Mouse (Mus musculus): ENCODE data around the gene Nedd9.

DNA sequence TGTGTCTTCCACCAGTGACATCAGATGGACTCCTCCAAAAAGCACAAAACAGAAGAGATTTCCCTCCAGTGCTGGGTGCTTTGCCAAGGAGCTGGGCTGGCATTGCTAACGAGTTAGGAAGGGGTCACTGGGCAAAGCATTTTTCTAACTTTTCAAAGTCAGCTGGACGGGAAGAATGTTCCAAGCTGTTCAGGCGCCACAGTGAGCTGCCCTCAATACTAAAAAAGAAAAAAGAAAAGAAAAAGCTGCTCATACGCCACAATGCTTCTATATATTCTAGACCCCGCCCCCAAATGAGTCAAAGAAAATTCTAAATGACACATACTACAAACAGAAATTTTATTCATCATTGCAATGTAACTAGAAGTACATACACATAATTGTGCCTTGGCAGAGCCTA, 148.0 kb downstream of the Nedd9 start:
- no peak for TF ChIP-seq POLR2A (IDR thresholded peaks at IDR 0.05; ENCODE audit: insufficient read depth, low read length)
- TF ChIP-seq CTCF (IDR thresholded peaks at IDR 0.05; ENCODE audit: low read depth, low read length) = no peak

Measured in ES-Bruce4 (cell line).